Mouse (Mus musculus) cerebral cortex, adult 2 months (tissue): ENCODE measurements around the gene Nr2e1.

Source experiments
- WGBS: fragments of 180-500 bp; shearing (Covaris S2); methylation state at CpG from one replicate; pipeline ENCODE4 v1.1.7; 2018; 5-methylcytosine and 5-hydroxymethylcytosine counted together

Nr2e1 gene

DNA sequence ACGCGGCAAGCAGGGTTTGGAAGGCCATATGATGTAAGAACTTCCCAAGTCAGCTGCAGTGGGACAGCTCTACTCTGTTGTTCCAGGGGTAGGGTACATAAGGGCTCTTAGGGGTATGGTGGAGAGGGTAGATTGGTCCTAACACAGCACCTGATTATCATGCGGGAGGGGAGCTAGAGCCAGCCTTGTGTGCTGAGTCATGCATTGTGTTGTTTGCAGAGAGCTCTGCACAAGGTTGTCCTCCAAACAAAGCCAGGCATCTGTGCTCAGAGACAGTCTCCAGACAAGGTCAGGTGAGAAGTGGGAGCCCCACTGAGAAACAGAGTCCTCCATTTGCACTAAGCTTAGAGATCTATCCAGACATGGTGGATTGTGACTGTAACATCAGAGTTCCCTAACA, 36.9 kb downstream of the Nr2e1 start:
- 96% methylated on average over 3 of the region's 3 CpGs for WGBS

DNA sequence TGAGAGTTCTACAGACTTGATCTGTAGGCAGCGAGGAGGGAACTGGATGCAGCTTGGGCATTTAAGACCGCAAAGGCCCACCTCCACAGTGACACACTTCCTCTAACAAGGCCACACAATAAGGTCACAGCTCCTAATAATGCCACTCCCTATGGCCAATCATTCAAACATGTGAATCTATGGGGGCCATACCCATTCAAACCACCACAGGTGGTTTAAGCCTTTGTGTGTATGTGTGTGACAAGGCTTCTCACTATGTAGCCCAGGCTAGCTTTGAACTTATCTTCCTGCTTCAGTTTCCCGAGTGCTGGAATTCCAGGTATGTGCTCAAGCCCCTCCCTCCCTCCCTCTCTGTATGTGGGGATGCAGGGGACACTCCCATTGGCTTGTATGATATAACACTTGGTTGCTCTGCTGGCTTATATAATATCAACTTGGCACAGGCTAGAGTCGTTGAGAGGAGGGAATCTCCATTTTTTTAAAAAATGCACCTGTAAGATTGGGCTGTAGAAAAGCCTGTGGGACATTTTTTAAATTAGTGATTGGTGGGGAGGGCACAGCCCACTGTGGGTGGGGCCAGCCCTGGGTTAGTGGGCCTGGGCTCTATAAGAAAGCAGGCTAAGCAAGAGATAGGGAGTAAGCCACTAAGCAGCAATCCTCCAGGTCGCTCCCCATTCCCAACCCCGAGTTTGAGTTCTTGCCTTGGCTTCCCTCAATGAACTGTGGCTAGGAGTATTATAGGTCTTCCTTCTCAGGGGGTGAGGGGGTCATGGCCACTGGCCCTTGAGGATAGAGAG, 37.5 kb downstream of the Nr2e1 start:
- WGBS, result 91% methylated on average over 6 of the region's 6 CpGs

- WGBS, result 91% methylated on average over 9 of the region's 9 CpGs
Observed at GRCm38 (mm10) chr10:42537571-42538316, 45.7 kb downstream of the Nr2e1 start.

DNA sequence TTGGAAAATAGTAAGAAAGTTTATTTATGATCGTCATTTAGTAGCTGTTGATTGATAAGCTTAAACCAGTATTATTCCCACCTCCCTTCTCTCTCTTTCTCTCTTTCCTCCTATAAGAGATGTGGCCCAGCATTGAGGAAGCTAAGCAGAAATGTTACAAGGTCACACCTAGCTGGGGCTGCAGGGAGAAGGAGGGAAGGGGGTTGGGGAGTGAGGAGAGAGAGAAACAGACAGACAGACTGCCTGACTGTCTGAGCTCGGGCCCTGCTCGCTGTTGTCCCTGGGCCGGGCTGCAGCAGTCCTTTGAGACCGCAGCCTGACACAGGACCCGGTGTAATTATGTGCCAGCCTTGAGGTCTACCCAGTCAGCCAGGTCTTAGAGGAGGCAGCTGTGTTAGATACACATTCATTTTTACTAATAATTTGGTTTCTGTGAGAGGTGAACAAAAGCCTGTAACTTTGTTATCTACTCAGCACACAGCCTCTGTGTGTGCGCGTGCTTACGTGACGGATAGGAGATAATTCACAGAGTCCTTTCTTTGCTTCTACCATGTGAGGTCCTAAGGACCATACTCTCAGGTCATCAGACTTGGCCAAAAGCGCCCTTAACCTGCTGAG, 49.5 kb downstream of the Nr2e1 start:
- 92% methylated on average over 11 of the region's 11 CpGs for WGBS

DNA sequence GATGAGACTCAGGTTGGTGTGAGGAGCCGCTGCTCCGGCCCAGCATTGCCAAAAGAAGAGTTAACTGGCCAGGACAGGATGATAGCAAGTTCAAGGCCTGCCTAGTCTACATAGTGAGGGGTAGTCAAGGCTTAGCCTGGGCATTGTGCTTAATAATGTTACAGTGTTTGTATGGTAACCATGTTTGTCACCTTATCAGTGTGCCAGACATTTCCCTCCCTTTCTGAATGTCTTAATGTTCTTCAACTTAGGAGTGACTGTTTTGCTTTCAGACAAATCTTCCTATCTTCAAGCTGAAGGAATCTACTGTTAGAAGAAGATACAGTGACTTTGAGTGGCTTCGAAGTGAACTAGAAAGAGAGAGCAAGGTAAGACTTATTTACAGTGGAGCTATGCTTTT, 57.8 kb downstream of the Nr2e1 start:
- WGBS, result 97% methylated on average over 3 of the region's 3 CpGs

DNA sequence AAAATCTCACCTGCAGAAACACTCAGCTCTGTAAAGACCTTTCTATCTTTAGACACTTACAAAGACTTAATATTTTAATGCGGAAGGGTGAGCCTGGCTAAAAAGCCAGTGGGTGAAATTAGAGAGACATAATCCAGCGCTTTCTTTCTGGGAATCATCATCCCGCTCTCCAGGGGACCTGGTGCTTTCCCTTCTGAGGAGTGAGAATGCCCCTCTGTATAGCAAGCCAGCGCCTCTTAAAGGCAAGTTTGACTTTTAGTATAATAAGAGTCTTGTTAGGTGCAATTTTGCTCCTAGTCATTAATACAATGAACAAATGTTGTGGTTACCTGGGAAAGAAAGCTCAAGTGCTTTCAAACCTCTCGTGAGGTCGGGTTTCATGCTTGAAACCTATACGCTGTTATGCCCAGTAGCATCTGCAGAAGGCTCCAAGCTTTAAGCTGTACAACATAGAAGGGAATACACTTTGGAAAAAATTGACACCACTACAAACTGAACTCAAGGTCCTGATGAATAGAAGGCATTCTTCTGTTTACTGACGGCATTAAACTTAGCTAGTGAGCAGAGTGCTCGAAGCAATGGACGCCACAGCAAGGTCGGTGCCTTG, 59.8 kb downstream of the Nr2e1 start:
- WGBS, result 71% methylated on average over 11 of the region's 11 CpGs

- 50% methylated on average over 2 of the region's 2 CpGs for WGBS
Observed at GRCm38 (mm10) chr10:42522912-42523311, 60.5 kb downstream of the Nr2e1 start.

DNA sequence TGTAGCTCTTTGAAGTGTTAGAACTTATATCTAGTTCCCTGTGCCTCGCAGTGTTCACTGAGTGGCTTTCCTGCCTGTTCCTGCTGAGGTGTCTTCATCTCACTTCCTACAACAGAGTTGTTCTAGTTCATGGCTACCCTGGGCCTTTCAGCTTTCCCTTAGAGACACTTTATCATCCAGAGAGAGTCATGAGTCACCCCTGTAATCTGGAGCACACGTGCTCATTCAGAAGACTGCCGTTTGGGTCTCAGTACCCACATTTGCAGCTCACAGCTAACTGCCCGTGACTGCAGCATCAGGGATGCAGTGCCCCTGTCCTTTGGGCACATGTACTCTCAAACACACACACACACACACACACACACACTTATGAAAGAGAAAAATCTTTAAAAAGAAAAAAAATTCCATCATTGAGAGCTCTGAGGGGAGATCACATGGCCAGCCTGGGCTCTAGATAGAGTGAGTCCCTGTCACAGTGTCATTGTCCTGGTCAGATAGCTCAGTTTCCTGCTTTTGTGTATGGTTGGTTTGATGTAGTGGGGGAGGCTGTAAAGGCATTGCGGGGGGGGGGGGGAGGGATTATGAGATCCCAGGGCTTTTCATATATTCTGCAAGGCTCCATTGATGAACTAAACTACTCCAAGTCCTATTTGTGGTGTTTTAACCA, 62.0 kb downstream of the Nr2e1 start:
- WGBS, result 36% methylated on average over 5 of the region's 5 CpGs

- WGBS, result 85% methylated on average over 8 of the region's 8 CpGs
Observed at GRCm38 (mm10) chr10:42518363-42518762, 65.1 kb downstream of the Nr2e1 start.
